Mouse (Mus musculus): ENCODE measurements around the gene Capn11.

The Capn11 gene

DNA sequence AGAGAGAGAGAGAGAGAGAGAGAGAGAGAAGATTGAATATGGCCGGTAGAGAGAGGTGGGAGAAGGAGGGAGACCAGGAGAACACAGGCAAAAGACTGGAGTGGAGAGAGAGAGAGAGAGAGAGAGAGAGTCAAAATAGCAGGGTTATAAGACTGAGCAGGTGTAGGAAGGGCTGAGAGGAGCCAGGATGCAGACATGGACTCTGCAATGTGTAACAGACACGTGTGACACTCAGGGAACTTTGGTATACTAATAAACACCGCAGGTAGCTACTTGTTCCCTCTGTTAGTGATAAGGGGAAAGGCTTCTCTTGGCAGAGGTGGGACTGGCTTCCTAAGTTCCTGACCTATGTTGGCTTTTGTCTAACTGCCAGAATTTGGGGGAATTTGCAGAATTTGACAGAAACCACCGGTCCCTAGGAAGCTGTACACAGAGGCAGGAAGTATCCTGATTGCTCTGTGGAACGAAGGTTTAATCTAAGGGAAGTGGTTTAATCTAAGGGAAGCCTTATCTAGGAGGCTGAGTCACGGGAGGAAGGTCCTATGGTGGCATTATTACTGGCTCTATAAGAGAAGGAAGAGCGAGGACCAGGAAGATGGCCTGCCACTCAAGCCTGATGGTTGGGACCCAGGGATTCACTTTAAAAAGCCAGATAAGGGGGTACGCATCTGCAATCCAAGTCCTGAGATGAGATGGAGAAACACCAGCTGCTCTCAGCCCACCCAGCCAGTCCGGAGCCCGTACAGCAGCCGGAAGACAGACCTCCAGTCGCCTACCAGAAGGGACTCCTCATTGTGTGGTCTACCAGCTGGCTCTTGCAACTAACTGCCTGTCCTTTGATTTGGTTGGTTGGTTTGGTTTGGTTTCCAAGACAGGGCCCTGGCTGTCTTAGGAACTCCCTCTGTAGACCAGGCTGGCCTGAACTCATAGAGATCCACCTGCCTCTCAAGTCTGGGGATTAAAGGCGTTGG, 30.0 kb downstream of the Capn11 start:
- in situ Hi-C loops (cut with MboI, MseI) = loop anchor here (5.0 kb wide), 1 partner anchor 42 kb away; no protein-coding TSS in a partner anchor

DNA sequence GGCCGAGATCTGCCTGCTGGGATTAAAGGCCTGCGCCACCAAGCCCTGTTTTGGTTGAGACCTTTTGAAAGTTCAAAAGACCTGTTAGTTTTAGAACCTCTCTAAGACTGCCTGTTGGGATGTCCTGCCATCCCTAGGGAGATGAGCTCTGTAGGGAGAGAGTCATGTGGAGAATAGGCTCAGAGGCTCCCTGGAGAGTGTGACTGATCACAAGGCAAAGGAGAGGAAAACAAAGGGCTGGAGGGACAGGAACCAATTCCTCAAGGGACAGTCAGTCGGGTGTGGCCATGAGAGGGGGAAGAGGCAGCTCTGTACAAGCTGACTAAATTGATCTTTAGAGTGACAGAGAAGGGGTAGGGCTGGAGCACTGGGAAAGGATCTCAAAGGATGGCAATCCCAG, 31.0 kb downstream of the Capn11 start:
- in situ Hi-C loops (cut with MboI, MseI) = loop anchor here (5.0 kb wide), 1 partner anchor 41 kb away; no protein-coding TSS in a partner anchor

DNA sequence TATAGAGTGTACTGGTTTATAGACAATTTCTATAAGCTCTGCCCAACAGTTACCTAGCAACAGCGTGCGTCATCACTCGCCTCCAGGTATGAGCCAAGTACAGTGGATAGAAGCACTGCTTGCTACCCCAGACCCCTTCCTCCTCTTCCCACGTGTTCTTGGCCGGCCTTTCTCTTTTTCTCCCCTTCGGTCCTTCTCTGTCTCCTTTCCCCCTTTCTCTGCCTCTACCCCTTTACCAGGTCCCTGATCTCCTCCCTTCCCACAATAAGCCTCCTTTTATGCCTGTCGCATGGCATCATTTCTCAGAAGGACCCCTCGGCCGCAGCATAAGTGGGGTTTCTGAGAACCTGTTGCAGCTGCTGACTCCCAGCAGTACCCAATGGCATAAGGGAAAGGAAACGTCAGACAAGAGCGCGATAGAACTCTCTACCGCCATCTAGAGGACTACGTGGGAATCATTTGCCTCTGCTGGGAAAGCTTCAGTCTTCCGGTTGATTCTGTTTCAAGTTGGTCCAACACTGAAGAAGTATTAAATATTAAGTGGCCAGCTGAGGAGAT, 32.5 kb downstream of the Capn11 start:
- in situ Hi-C loops (cut with MboI, MseI) = loop anchor here (5.0 kb wide), 1 partner anchor 39 kb away; no protein-coding TSS in a partner anchor

DNA sequence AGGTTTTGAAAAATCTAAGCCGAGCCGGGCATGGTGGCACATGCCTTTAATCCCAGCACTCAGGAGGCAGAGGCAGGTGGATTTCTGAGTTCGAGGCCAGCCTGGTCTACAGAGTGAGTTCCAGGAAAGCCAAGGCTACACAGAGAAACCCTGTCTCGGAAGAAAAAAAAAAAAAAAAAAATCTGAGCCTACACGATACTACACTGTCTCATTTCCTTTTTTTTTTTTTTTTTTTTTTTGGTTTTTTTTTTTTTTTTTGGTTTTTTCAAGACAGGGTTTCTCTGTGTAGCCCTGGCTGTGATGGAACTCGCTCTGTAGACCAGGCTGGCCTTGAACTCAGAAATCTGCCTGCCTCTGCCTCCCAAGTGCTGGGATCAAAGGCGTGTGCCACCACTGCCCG, 35.7 kb downstream of the Capn11 start:
- in situ Hi-C loops (cut with MboI, MseI) = loop anchor here (25.0 kb wide), 1 partner anchor 1914 kb away; no protein-coding TSS in a partner anchor

DNA sequence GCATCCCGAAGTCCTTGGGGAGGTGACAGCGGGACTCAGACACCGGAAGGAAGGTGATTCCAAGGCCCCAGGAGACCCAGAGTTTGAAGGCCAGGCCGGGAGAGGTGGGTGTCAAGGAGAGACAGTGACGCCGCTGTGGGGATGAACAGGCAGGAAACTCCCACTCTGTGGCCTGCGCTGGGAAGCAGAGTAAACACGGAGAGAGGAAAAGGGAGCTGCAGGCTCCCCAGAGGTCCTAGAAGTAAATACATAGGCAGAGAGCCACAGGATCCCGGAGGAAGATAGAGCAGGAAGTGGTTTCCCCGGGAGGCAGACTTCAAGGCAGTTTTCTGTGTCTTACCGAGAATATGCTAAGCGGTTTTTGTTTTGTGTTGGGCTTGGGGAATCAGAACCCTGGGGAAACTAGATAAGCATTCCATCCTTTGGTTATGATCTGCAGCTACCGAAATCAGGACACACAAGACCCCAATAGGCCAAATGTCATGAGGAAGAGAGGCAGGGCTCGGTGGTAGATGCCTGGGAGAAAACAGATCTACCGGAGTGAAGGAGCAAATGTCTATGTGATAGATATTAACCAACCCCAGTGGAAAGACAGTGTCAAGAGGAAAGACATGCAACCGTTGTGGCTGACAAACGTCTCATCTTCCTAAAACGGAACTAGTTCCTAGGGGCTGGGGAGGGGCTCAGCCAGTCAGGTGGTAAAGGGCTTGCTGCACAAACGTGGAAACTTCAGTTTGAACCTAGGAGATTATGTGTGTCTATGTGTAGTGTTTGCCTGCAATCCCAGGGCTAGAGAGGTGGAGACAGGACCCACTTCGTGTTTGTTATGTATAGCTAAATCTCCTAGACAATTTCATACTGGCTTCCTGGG, 39.5 kb downstream of the Capn11 start:
- in situ Hi-C loops (cut with MboI, MseI) = loop anchor here (25.0 kb wide), 1 partner anchor 1918 kb away; no protein-coding TSS in a partner anchor

DNA sequence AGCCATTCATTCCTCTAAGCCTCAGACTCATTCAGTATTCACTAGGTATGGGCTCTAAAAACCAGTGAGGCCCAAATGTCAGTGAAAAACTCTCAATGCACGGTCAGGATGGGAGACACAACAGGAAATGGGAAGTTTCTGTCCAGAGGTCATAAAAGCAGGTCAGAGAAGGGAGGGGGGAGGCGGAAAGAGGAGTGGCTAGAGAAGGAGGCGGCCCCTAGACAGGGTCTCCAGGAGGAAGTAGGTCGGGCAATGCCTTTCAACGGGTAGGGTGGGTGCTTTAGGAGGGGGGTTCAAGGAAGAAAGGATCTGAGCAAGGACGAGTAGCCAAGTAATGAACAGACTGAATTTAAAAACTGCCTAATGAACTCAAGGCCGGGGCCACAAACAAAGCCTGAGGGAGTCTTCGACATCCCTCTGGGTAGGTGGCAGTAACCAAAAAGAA, 40.2 kb downstream of the Capn11 start:
- in situ Hi-C loops (cut with MboI, MseI) = loop anchor here (25.0 kb wide), 1 partner anchor 1918 kb away; no protein-coding TSS in a partner anchor

DNA sequence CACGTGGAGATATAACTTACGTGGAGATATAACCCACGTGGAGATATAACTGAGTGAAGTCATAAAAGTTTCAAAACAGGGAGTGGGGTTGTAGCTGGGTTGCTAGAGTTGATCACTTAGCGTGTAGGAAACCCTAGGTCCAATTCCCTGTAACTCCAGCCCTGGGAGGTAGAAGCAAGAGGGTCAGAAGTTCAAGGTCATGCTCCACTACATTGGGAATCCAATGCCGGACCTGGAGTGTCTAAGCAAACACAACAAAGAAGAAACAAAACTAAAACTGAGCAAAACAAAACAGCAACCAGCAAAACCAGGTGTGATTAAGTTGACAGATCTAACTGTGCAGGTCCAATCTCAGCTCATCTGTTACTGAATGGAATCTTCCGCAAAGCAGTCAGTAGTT, 41.5 kb downstream of the Capn11 start:
- in situ Hi-C loops (cut with MboI, MseI) = loop anchor here (25.0 kb wide), 1 partner anchor 1920 kb away; no protein-coding TSS in a partner anchor

DNA sequence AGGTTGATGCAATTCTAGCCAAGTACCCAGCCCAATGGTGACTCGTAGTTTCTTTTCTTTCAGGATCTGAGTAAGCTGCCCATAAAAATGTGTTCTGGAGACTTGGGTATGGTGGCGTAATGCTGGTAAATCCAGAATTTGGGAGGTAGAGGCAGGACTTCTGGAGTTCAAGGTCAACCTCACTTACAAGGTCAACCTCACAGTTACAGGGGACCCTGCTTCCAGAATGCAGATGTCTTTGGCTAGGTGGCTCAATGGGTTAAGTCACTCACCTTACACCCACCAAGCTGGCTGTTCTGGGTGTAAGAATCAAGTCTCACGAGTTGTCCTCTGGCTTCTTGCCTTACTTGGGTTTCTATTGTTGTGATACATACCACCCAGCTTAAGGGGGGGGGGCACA, 42.4 kb downstream of the Capn11 start:
- in situ Hi-C loops (cut with MboI, MseI) = loop anchor here (25.0 kb wide), 1 partner anchor 1921 kb away; no protein-coding TSS in a partner anchor

DNA sequence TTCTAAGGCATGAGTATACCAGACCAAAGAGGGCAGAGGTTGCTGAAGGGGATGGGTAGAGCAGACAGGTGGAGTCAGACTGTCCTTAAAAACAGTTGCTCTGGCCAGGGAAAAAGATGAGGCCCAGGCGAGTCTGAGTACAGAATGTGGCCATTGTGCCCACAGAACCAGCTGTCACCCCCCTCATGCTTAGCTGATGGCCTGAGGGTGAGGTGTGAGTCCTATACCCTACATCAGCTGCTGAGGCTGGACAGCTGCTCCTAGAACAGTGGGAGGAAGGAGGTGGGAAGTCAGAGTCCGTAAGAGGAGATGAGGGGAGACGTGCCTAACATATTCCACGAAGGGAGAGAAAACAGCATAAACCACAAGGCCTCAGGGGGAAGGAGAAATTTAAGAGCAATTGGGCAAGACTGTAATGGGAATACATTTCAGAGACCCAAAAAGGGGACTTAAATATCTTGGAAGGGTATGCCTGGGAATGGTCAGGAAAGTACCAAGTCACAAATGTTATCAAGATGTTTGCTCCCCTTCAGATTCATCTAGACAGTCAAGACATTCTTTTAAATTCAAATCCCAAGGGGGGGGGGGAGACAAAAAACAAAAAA, 43.0 kb downstream of the Capn11 start:
- in situ Hi-C loops (cut with MboI, MseI) = loop anchor here (25.0 kb wide), 1 partner anchor 1921 kb away; no protein-coding TSS in a partner anchor

DNA sequence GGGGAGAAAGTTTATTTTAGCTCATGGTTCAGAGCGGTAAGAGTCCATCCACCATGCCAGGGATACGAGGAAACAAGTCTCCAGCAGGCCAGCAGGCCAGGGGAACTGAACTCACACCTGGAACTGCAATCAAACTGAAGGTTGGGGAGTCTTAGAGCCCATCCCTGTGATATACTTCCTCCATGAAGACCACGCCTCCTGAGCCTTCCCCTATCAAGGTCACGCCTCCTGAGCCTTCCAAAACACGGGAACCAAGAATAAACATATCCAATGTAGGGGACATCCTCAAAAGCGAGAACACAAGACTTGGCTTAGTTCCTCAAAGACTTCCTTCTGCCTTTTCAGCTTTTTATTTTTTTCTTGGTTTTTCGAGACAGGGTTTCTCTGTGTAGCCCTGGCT, 46.2 kb downstream of the Capn11 start:
- in situ Hi-C loops (cut with MboI, MseI) = loop anchor here (25.0 kb wide), 1 partner anchor 1924 kb away; no protein-coding TSS in a partner anchor

DNA sequence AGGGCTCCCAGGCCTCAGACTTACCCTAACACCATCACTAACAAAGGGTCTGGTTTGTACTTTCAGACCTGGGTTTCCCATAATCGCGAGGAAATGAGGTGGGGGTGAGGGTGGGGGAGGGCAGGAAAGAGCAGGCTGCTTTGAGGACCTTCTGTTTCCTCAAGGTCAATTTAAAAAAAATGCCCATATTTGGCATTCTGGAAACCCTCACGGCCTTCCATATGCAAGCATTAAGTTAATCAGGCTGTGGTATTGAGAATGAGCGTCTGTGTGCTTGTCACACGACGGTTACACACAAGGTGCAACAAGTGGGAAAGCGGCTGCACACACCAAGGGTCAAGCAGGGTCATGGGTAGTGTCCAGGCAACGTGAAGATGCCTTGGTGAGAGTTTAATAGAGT, 47.1 kb downstream of the Capn11 start:
- in situ Hi-C loops (cut with MboI, MseI) = loop anchor here (25.0 kb wide), 1 partner anchor 1925 kb away; no protein-coding TSS in a partner anchor

DNA sequence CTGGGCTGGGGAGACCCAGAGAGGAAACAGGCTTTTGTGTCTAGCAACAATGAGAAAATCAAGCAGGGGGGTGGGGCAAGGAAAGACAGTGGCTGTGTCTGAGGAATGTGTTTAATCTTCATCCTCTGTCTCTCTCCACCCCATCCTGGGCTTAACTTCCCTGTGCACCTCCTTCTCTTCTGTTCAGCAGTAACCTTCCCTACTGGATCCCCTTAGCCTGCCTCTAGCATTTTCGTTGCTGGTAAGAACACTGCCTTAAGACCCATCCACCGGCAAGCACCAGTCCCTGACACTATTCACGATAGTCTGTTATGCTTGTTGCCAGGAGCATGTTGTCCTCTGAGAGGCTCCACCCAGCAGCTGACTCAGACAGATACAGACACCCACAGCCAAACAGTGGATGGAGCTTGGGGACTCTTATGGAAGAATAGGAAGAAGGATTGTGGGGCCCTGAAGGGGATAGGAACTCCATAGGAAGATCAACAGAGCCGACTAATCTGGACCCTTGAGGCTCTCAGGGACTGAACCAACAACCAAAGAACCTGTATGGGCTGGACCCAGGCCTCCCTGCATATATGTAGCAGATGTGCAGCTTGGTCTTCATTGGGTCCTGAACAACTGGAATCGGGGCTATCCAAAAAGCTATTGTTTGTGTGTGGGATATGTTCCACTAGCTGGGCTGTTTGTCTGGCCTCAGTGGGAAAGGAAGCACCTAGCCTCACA, 48.8 kb downstream of the Capn11 start:
- in situ Hi-C loops (cut with MboI, MseI) = loop anchor here (25.0 kb wide), 1 partner anchor 1927 kb away; no protein-coding TSS in a partner anchor

DNA sequence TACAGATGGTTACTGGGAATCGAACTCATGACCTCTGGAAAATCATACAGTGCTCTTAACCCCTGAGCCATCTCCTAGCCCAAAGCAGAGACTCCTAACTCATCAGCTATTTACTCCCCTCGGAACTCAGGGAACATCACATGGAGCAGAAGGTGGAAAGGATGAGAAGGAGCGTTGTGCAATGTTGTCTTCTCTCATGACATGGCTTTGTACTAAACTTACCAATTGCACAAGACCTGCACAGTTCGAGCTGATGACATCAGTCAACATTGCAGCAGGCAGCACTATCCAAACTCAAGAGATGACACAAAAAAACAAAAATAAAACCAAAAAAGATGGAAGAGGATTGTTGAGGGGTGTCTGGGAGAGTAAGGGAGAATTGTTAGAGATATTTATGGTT, 50.7 kb downstream of the Capn11 start:
- in situ Hi-C loops (cut with MboI, MseI) = loop anchor here (25.0 kb wide), 1 partner anchor 1929 kb away; no protein-coding TSS in a partner anchor

DNA sequence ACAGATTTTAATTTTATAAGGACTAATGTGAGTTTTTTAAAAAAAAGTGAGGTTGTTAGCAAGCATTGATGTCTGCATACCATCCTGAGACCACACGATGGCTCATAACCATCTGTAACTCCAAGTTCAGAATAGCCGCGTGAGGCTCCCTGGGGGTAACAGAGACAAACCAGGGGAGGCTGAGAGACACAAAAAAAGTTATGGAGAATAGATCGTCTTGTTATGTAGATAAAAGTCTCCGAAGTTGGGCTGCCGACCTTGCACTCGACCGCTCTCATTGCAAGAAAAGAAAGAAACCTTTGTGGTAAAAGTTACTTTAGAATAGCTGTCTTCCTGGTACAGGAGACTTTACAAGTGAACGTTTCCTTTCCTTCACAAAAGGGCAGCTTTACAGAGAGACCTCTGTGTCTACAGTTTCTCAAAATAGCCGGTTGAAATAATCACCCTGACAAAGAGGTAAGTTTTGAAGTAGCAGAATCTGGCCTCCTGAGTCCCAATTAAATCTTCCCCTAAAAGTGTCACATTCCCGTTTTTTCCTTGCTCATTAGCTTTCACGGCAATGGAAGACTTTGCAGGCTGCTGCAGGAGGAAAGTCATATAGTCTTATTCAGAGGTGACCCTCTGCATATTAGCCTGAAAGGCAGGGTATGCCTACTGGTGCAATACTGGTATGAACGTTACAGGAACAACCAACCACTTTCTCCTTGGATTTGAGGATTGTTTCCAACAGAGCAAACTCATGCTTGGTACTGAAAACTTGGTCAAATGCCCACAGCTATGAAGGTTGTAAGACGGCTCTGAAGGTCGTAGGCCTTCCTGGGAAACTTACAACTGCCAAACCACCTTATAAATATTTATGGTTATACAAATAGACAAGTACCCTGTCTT, 51.9 kb downstream of the Capn11 start:
- in situ Hi-C loops (cut with MboI, MseI) = loop anchor here (25.0 kb wide), 1 partner anchor 1930 kb away; no protein-coding TSS in a partner anchor

DNA sequence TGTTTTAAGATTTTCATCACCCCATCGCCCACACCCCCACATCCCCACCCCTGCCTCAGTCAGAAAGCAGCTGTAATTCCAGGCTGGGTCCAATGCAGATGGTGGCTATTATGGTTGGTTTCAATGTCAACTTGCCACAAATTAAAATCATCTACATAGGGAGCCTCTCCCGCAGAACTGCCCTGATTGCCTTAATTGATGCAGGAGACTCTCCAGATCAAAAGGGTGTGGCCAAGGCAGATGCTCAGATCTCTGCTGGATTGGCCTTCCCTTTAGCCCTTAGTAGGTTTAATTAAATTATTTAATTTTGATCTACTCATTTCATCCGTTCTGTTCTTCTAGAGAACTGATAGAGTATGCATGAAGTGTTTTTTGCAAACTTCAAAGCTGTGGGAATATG, 56.1 kb downstream of the Capn11 start:
- in situ Hi-C loops (cut with MboI, MseI) = loop anchor here (25.0 kb wide), 1 partner anchor 1934 kb away; no protein-coding TSS in a partner anchor

DNA sequence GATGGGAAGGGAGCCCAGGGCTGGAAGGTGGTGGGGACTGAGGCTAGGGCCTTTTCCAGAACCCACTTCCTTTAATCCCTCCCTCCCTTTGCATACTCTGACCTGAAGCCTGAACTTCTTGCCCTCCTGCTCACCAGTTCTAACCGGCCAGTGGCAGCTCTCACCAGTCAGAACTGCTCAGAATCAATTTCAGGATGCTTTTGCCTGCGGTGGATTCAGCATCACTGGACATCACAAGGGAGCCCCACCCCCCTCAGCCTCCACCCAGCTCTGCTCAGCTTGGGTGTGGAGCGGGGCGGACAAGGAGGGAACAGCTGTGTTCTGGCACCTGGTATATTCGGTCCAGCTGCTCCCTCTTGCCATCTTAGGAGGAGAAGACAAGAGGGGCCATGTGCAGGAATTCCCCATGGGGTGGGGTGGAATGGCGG, 57.2 kb downstream of the Capn11 start, which contains the start of gene Mymx:
TSS of gene Mymx (minus strand) at position 226 of the 428 bp plus-strand sequence.
- in situ Hi-C loops (cut with MboI, MseI) = loop anchor here (25.0 kb wide), 1 partner anchor 1935 kb away; no protein-coding TSS in a partner anchor

DNA sequence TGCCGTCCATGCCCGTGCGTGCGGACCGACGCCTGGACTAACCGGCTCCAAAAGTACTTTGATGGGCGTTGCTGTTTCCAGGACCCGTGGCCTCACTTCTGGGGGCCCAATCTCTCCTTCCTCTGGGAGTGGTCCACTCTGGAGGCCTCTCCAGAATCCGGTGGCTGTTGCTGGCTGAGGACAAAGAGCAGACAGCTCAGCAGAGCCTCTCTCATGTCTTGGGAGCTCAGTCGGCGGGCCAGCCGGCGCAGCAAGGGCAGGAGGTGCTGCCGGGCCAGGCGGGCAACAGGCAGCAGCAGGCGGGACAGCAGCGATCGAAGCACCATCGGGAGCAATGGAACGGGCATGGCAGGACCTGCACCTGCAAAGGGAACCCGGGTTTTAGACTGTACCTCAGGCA, 57.8 kb downstream of the Capn11 start:
- in situ Hi-C loops (cut with MboI, MseI) = loop anchor here (25.0 kb wide), 1 partner anchor 1936 kb away; no protein-coding TSS in a partner anchor

DNA sequence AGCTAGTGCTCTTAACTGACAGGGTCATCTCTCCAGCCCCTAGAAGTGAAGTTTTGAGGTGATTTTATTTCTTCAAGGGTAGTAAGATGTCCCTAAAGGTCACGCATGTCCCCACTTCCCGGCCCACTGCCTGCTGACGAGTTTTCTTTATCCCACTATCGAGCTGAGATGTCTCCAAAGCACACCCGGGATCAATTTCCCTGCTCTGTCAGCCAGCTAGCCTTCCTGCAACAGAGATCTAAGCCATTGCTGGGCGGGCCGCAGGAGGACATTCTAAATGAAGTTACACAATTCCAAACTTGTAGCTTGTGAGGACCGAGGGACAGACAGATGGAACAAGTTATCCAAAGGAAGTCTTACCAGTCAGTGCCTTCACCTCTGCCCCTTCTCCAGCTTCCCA, 58.9 kb downstream of the Capn11 start:
- in situ Hi-C loops (cut with MboI, MseI) = loop anchor here (25.0 kb wide), 1 partner anchor 1937 kb away; no protein-coding TSS in a partner anchor
